ENCODE assay signal across 23 mouse cellular contexts in the genomic region with DNA sequence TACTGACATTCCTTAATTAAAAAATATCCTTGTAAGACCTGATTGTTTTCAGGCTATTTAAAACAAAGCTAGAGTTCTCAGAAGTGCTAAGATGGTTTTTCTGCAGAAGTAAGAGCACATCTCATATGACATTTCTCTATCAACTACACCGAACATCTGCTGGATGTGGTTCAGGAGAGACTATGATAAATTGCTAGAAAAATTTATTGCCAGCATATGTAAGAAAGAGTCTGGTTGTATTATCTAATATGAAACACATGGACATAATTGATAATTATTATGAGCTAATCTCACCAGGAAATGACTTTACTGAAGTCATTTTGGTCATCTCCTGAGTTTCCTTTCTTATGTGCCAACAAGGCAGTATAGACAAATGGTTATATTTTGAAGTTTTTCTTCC.
"Had no signal": no experiment of that assay in that cellular context is flagged by ENCODE, and none has a peak within 500 bp of the region (broad histone marks: within the 10 kb centered on the region; RNA-seq: fewer than 3 reads in every experiment).

No protein-coding gene starts in this region.

- H3K4me1 ChIP-seq: kidney, embryonic 15.5 days; limb, embryonic 13.5 days; lung, embryonic 15.5 days; midbrain, embryonic 12.5 days; midbrain, embryonic 15.5 days; neural tube, embryonic 12.5 days; neural tube, embryonic 15.5 days had no signal

- H3K9me3 ChIP-seq: kidney, embryonic 15.5 days; limb, embryonic 13.5 days; lung, embryonic 15.5 days; midbrain, embryonic 12.5 days; midbrain, embryonic 15.5 days; neural tube, embryonic 12.5 days; neural tube, embryonic 15.5 days had no signal

- H3K4me3 ChIP-seq: kidney, embryonic 15.5 days; left cerebral cortex, adult 2 months; limb, embryonic 13.5 days; lung, embryonic 15.5 days; midbrain, embryonic 12.5 days; midbrain, embryonic 15.5 days; neural tube, embryonic 12.5 days; neural tube, embryonic 15.5 days had no signal

- H3K4me2 ChIP-seq: kidney, embryonic 15.5 days; limb, embryonic 13.5 days; lung, embryonic 15.5 days; midbrain, embryonic 12.5 days; midbrain, embryonic 15.5 days; neural tube, embryonic 12.5 days; neural tube, embryonic 15.5 days had no signal

- H3K27me3 ChIP-seq: kidney, embryonic 15.5 days; limb, embryonic 13.5 days; lung, embryonic 15.5 days; midbrain, embryonic 12.5 days; midbrain, embryonic 15.5 days; neural tube, embryonic 12.5 days; neural tube, embryonic 15.5 days had no signal

- H3K36me3 ChIP-seq: kidney, embryonic 15.5 days; limb, embryonic 13.5 days; lung, embryonic 15.5 days; midbrain, embryonic 12.5 days; midbrain, embryonic 15.5 days; neural tube, embryonic 12.5 days; neural tube, embryonic 15.5 days had no signal

- H3K27ac ChIP-seq: kidney, embryonic 15.5 days; left cerebral cortex, adult 2 months; limb, embryonic 13.5 days; lung, embryonic 15.5 days; midbrain, embryonic 12.5 days; midbrain, embryonic 15.5 days; neural tube, embryonic 12.5 days; neural tube, embryonic 15.5 days; stomach, postnatal 0 days had no signal

- DNase-seq: kidney, adult 11 months; kidney, adult 8-10 months; kidney, postnatal 10 days; kidney, postnatal 36 days; layer of hippocampus, postnatal 36 days; left cerebral cortex, postnatal 4 days; lung, adult 18-20 months; lung, postnatal 10 days; lung, postnatal 36 days; right cerebral cortex, adult 18-20 months; right cerebral cortex, postnatal 14 days; right cerebral cortex, postnatal 4 days; thymus, adult 2 months; thymus, postnatal 14 days had no signal

- H3K9ac ChIP-seq: kidney, embryonic 15.5 days; limb, embryonic 13.5 days; lung, embryonic 15.5 days; midbrain, embryonic 12.5 days; midbrain, embryonic 15.5 days; neural tube, embryonic 12.5 days; neural tube, embryonic 15.5 days had no signal

- ATAC-seq: midbrain, embryonic 15.5 days had no signal
